Mouse (Mus musculus): ENCODE data around the gene B4galt5. TPM values are rescaled to one million over a fixed set of nuclear protein-coding genes. Genes with fewer than 3 reads are reported as not detected.
A peak's percentile ranks its signal among the peaks of the same experiment; 100 is the strongest.

The B4galt5 gene
- polyA plus RNA-seq, 1 experiment: 28.3 TPM

DNA sequence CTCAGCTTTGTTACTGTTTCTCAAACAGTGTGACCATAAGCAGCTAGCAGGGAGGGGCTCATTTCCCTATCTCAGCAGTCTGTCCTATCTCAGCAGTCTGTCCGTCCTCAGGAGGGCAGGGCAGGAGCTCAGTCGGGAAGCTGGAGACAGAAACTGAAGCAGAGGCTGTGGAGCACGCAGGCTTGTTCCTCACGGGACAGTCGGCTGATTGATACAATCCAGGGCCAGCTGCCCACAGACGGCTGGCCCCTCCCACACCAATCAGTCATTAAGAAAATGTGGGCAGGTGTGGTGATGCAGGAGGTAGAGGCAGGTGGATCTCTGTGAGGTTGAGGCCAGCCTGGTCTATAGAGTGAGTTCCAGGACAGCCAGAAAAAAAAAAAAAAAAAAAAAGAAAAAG is 56.1 kb downstream of the B4galt5 start:
- Histone ChIP-seq H3K4me3 (ENCODE audit: insufficient read depth, low read length) (no peak overlapping the region), H3K27ac (ENCODE audit: insufficient read depth, low read length) (no peak overlapping the region), H3K4me1 (ENCODE audit: control insufficient read depth, insufficient read depth, low read length) (no peaks in the 10 kb centered on the region)
- TF ChIP-seq POLR2A (IDR thresholded peaks at IDR 0.05; ENCODE audit: low read depth, low read length) (no peak), CTCF (IDR thresholded peaks at IDR 0.05; ENCODE audit: borderline replicate concordance, insufficient read depth, low read length) (no peak)

DNA sequence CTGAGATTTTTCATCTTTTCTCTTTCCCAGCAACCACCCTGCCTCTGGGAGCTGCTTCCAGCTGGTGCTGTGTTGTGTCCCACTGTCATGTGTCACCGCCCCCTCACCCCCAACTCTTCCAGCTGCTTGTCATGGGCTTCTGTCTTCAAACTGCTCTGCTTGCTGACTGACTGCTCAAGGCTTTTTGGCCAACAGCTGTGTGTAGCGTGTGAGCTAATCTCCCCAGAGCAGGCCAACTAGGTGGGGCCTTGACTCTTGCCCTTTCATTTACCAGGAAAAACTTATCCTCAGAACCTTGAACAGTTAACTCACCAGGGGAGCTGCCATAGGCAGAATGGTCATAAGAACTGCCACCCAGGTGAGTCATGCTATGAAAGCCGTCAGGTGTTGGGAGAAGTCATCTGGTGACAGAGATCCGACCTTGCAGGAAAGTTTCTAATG is 56.8 kb downstream of the B4galt5 start:
- no peak for TF ChIP-seq POLR2A (IDR thresholded peaks at IDR 0.05; ENCODE audit: low read depth, low read length)
- TF ChIP-seq CTCF (IDR thresholded peaks at IDR 0.05; ENCODE audit: borderline replicate concordance, insufficient read depth, low read length): no peak
- no peak overlapping the region for H3K4me3 ChIP-seq (ENCODE audit: insufficient read depth, low read length)
- no peaks in the 10 kb centered on the region for H3K4me1 ChIP-seq (ENCODE audit: control insufficient read depth, insufficient read depth, low read length)
- no peak overlapping the region for H3K27ac ChIP-seq (ENCODE audit: insufficient read depth, low read length)

DNA sequence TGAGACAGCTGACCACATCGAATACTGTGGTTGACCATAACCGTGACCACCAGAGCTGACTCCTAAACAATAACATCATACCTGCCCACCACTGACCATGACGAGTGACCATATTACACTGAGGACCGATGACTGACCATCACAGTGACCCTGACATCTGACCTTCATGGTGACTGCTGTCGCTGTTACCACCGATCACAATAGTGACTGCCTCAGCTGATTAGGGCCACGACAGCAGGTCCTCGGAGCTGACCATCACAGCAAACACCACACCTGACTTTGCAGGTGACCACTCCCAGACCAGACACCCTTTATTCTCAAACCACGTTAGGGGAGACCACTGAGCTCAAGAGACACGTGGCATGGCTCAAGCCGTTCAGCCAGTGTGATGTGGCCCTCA is 57.3 kb downstream of the B4galt5 start:
- no peak overlapping the region for H3K27ac ChIP-seq (ENCODE audit: insufficient read depth, low read length)
- TF ChIP-seq CTCF (IDR thresholded peaks at IDR 0.05; ENCODE audit: borderline replicate concordance, insufficient read depth, low read length) (no peak), POLR2A (IDR thresholded peaks at IDR 0.05; ENCODE audit: low read depth, low read length) (no peak)
- H3K4me1 ChIP-seq (ENCODE audit: control insufficient read depth, insufficient read depth, low read length): no peaks in the 10 kb centered on the region
- no peak overlapping the region for H3K4me3 ChIP-seq (ENCODE audit: insufficient read depth, low read length)

DNA sequence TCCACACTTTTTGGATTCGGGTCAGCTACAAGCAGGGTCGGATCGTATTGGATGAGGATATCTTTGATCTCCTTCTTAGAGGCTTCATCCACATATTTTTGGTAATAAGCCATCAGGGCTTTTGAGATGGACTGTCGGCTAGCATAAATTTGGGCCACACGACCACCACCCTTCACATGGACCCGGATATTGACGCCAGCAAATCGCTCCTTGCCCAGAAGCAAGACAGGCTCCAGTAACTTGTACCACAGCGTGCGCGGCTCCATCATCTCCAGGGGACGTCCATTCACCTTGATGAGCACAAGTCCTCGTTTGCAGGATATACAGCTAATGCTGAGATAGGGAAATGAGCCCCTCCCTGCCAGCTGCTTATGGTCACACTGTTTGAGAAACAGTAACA is 67.5 kb downstream of the B4galt5 start:
- H3K4me1 ChIP-seq (ENCODE audit: control insufficient read depth, insufficient read depth, low read length): no peaks in the 10 kb centered on the region
- H3K4me3 ChIP-seq (ENCODE audit: insufficient read depth, low read length): no peak overlapping the region
- no peak overlapping the region for H3K27ac ChIP-seq (ENCODE audit: insufficient read depth, low read length)
- no peak for TF ChIP-seq CTCF (IDR thresholded peaks at IDR 0.05; ENCODE audit: borderline replicate concordance, insufficient read depth, low read length)

DNA sequence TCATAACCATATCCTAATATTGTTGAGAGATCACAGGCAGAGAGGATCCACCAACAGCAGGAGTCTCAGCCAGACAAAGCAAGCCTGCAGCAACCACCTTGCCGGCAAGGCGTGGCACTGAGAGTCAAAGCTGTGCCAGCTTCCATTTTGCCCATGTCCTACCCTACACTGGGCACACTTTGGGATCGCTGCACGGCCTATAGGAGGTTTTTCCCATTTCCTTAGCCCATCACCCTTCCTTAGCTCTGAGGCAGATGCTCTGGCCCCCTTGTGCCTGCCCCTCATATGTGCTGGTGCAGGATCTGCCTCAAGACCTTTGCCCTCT is 68.0 kb downstream of the B4galt5 start:
- H3K4me1 ChIP-seq (ENCODE audit: control insufficient read depth, insufficient read depth, low read length): no peaks in the 10 kb centered on the region
- H3K4me3 ChIP-seq (ENCODE audit: insufficient read depth, low read length): no peak overlapping the region
- H3K27ac ChIP-seq (ENCODE audit: insufficient read depth, low read length): no peak overlapping the region
- TF ChIP-seq CTCF (IDR thresholded peaks at IDR 0.05; ENCODE audit: borderline replicate concordance, insufficient read depth, low read length): no peak
- TF ChIP-seq POLR2A (IDR thresholded peaks at IDR 0.05; ENCODE audit: low read depth, low read length): no peak

DNA sequence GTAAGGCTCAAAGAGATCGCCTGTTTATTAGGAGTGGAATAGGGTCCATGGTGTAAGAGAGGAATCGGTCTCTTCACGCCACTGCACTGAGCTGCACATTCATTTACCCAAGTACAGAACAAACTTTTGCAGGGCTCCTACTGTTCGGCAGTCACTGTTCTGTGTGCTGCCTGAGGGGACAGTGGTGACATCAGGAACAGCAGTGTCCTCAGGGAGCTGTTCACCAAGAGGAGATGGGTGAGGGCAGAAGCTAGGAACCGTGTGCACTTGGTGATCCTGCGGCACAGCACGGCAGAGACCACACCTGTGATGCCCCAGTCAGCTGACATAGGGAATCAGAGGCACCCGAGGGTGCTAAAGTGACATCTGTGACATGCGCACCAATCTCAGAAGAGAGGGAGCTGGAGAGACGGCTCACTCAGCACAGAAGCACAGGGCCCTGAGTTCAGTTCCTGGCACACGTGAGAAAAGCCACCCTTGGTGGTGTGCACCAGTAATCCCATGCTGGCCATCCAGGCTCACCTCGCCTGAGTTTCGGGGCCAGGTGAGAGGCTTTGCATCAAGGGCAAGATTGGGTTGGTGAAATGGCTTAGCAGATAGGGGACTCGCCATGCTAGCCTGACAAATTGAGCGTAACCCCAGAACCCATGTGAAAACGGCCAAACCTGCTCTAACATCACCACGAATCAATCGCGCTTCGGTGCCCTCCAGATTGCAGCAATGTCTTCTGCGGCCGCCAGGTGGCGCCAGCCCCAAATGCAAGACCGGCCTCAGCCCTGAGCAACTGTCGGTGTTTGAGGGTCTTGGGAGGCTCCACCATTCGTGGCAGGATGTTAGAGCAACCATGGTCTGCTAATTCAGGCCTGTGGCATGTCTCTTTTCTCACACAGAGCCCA is 68.6 kb downstream of the B4galt5 start:
- no peak overlapping the region for H3K4me3 ChIP-seq (ENCODE audit: insufficient read depth, low read length)
- no peaks in the 10 kb centered on the region for H3K4me1 ChIP-seq (ENCODE audit: control insufficient read depth, insufficient read depth, low read length)
- no peak overlapping the region for H3K27ac ChIP-seq (ENCODE audit: insufficient read depth, low read length)
- TF ChIP-seq POLR2A (IDR thresholded peaks at IDR 0.05; ENCODE audit: low read depth, low read length): no peak
- peak; percentile 94 for TF ChIP-seq CTCF (IDR thresholded peaks at IDR 0.05; ENCODE audit: borderline replicate concordance, insufficient read depth, low read length)

DNA sequence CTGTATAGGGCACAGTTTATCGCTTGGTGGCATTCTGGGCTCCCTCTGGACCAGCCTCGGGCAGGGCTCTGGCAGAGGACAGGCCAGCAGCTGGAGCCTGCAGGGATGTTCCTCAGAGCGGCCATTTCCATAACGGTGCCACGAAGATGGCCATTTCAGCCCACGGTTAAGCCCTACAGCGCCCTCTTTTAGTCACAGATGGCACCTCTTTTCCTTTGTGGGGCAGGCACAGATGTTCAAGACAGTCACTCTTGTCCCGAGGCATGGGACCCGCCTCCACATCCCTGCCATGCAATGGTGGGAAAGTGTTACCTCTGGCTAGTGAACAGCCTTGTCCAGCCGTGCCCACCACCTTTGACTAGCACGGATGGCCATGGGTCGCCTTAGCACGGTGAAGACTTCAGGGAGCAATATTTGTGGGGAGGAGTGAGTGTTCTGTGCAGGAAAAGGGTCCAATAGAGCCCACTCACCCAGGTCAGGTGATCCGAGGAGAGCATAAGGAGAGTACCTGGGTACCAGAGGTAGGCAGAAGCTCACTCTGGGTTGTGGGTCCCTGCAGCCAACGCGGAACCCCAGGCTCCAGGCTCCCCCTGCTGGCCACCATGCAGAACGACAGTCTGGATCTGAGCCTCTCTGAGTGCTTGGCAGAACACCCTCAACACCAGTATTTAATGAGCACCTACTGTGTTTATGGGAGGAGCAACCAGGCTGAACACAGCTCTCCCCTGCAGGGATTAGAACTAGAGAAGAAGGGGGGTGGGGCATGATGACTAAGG is 70.0 kb downstream of the B4galt5 start:
- Histone ChIP-seq H3K4me3 (ENCODE audit: insufficient read depth, low read length) (no peak overlapping the region), H3K4me1 (ENCODE audit: control insufficient read depth, insufficient read depth, low read length) (no peaks in the 10 kb centered on the region), H3K27ac (ENCODE audit: insufficient read depth, low read length) (no peak overlapping the region)
- TF ChIP-seq CTCF (IDR thresholded peaks at IDR 0.05; ENCODE audit: borderline replicate concordance, insufficient read depth, low read length) (peak; percentile 92), POLR2A (IDR thresholded peaks at IDR 0.05; ENCODE audit: low read depth, low read length) (no peak)

DNA sequence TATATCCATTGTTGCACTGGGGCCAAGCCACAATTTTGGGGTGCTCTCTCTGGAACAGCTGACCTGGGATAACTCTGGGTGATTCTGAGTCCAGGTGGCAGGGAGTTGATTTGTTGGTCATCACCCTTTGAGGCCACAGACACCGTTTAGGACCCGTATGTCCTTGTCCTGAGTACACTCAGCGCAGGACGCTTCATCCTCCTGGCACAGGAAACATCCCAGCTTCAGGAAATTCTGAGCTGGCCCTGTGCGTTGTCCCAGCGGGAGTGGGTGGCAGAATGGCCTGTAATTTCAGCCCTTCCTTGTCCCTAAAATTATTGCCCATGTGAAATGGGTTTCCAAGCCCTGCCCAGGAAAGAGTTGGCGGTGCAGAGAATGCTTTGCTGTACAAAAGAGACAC is 71.0 kb downstream of the B4galt5 start:
- Histone ChIP-seq H3K4me3 (ENCODE audit: insufficient read depth, low read length) (no peak overlapping the region), H3K27ac (ENCODE audit: insufficient read depth, low read length) (no peak overlapping the region), H3K4me1 (ENCODE audit: control insufficient read depth, insufficient read depth, low read length) (no peaks in the 10 kb centered on the region)
- TF ChIP-seq POLR2A (IDR thresholded peaks at IDR 0.05; ENCODE audit: low read depth, low read length) (no peak), CTCF (IDR thresholded peaks at IDR 0.05; ENCODE audit: borderline replicate concordance, insufficient read depth, low read length) (no peak)

DNA sequence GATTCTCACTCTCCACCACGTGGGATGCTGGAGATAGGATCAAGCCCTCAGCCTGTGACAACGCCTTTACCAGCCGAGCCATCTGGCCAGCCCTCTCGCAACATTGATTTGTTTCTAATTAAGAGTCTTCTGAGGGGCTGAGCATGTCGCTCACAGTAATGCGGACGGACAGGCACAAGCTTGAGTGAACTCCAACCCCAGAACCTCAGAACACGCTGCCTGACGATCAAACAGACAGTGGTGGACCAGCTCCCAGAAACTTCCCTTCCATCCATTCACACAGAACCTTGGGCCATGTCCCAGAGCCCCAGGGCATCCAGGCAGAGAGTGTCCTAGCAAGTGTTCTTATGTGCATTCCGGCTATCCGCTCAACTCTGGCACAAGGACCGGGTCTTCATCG is 72.0 kb downstream of the B4galt5 start:
- no peaks in the 10 kb centered on the region for H3K4me1 ChIP-seq (ENCODE audit: control insufficient read depth, insufficient read depth, low read length)

DNA sequence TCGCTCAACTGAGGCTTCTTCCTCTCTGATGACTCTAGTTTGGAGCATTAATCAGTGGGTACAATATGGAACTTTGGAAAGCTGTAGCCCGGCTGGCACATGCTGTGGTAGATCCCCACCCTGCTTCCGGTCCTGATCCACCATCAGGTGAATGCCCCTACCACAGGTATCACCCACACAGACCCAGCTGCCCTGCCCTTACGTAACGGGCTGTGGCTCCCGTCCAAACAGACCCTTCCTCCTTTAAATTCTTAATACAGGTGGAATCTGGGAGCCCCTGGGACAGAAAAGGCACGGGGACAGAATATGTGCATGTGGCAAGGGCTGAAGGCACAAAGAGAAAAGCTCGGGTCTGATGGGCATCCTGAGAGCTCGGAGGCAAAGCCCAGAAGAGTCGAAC is 73.1 kb downstream of the B4galt5 start:
- no peak overlapping the region for H3K4me3 ChIP-seq (ENCODE audit: insufficient read depth, low read length)
- no peaks in the 10 kb centered on the region for H3K4me1 ChIP-seq (ENCODE audit: control insufficient read depth, insufficient read depth, low read length)
- no peak for TF ChIP-seq POLR2A (IDR thresholded peaks at IDR 0.05; ENCODE audit: low read depth, low read length)
- no peak for TF ChIP-seq CTCF (IDR thresholded peaks at IDR 0.05; ENCODE audit: borderline replicate concordance, insufficient read depth, low read length)
- H3K27ac ChIP-seq (ENCODE audit: insufficient read depth, low read length): no peak overlapping the region

More for the DNA sequence above, 72.0 kb downstream of the B4galt5 start:
- Histone ChIP-seq H3K4me3 (ENCODE audit: insufficient read depth, low read length) (no peak overlapping the region), H3K27ac (ENCODE audit: insufficient read depth, low read length) (no peak overlapping the region)
- TF ChIP-seq POLR2A (IDR thresholded peaks at IDR 0.05; ENCODE audit: low read depth, low read length) (no peak), CTCF (IDR thresholded peaks at IDR 0.05; ENCODE audit: borderline replicate concordance, insufficient read depth, low read length) (no peak)

All from embryonic fibroblast, embryonic 13.5 days (primary cell).